Mouse (Mus musculus) ES-E14 (cell line): ENCODE results near the gene Agap1.

Experiments
- CHD2 ChIP-seq: IDR thresholded peaks from 2 replicates; pipeline ENCODE4 v1.6.1; 2014; ENCODE audit warnings: mild to moderate bottlenecking, low read depth, low read length, inconsistent platforms
- HCFC1 ChIP-seq: IDR thresholded peaks from 2 replicates; pipeline ENCODE4 v1.6.1; 2012; ENCODE audit warnings: low read length, inconsistent platforms, borderline replicate concordance; ENCODE audit not compliant: insufficient read depth
- MAFK ChIP-seq: IDR thresholded peaks from 2 replicates; pipeline ENCODE4 v1.6.1; 2014; ENCODE audit warnings: mild to moderate bottlenecking, low read depth, low read length, inconsistent platforms; ENCODE audit not compliant: insufficient read depth
- ZC3H11A ChIP-seq: IDR thresholded peaks from 2 replicates; pipeline ENCODE4 v1.6.1; 2012; ENCODE audit warnings: low read depth, mild to moderate bottlenecking, inconsistent platforms, low read length, borderline replicate concordance
- ZNF384 ChIP-seq: IDR thresholded peaks from 2 replicates; pipeline ENCODE4 v1.6.1; 2012; ENCODE audit warnings: low read depth, low read length, inconsistent platforms

GRCm38 (mm10) chr1:89709824-89710223 lies 255.2 kb downstream of the Agap1 start:
- TF ChIP-seq ZNF384, result no peak
- no peak for TF ChIP-seq HCFC1
- no peak for TF ChIP-seq ZC3H11A
- no peak for TF ChIP-seq MAFK
- TF ChIP-seq CHD2, result no peak
